Mouse (Mus musculus): ENCODE results near the gene 9430015G10Rik. TPM values are rescaled to one million over a fixed set of nuclear protein-coding genes. Genes with fewer than 3 reads are reported as not detected.

9430015G10Rik gene
- polyA plus RNA-seq, 1 experiment from 2014 or later = 22.3 TPM

Other genes with a start within 250 kb of the 9430015G10Rik start
- 0.28 and 0.32 TPM in 2 replicates for gene Tas1r3, start 246.6 kb upstream of the 9430015G10Rik start, polyA plus RNA-seq (2015; fragmentation: Nextera tagmentation; extraction: Ambion mirVana)
- 23.6 and 24.9 TPM in 2 replicates for gene Cptp, start 240.5 kb upstream of the 9430015G10Rik start, polyA plus RNA-seq (2015; fragmentation: Nextera tagmentation; extraction: Ambion mirVana)
- 60.0 and 67.1 TPM in 2 replicates for gene Ints11, start 240.4 kb upstream of the 9430015G10Rik start, polyA plus RNA-seq (2015; fragmentation: Nextera tagmentation; extraction: Ambion mirVana)
- gene Pusl1, start 218.2 kb upstream of the 9430015G10Rik start, polyA plus RNA-seq (2015; fragmentation: Nextera tagmentation; extraction: Ambion mirVana) = 49.4 and 58.6 TPM in 2 replicates
- 9.8 and 10.8 TPM in 2 replicates for gene Acap3, start 218.2 kb upstream of the 9430015G10Rik start, polyA plus RNA-seq (2015; fragmentation: Nextera tagmentation; extraction: Ambion mirVana)
- gene Ube2j2, start 166.2 kb upstream of the 9430015G10Rik start, polyA plus RNA-seq (2015; fragmentation: Nextera tagmentation; extraction: Ambion mirVana) = 89.5 and 93.4 TPM in 2 replicates
- gene C1qtnf12, start 147.7 kb upstream of the 9430015G10Rik start, polyA plus RNA-seq (2015; fragmentation: Nextera tagmentation; extraction: Ambion mirVana) = 59.9 and 75.4 TPM in 2 replicates
- gene B3galt6, start 117.3 kb upstream of the 9430015G10Rik start, polyA plus RNA-seq (2015; fragmentation: Nextera tagmentation; extraction: Ambion mirVana) = 11.7 and 12.0 TPM in 2 replicates
- gene Sdf4, start 117.1 kb upstream of the 9430015G10Rik start, polyA plus RNA-seq (2015; fragmentation: Nextera tagmentation; extraction: Ambion mirVana) = 165 and 171 TPM in 2 replicates
- 0.55 and 0.86 TPM in 2 replicates for gene Tnfrsf4, start 96.1 kb upstream of the 9430015G10Rik start, polyA plus RNA-seq (2015; fragmentation: Nextera tagmentation; extraction: Ambion mirVana)
- 1.0 and 1.4 TPM in 2 replicates for gene Tnfrsf18, start 83.8 kb upstream of the 9430015G10Rik start, polyA plus RNA-seq (2015; fragmentation: Nextera tagmentation; extraction: Ambion mirVana)
- gene Ttll10, start 50.6 kb upstream of the 9430015G10Rik start, polyA plus RNA-seq (2015; fragmentation: Nextera tagmentation; extraction: Ambion mirVana) = 4.2 and 4.7 TPM in 2 replicates
- gene Rnf223, start 20.5 kb downstream of the 9430015G10Rik start, polyA plus RNA-seq (2015; fragmentation: Nextera tagmentation; extraction: Ambion mirVana) = 0.09 and 0.10 TPM in 2 replicates
- 35.9 and 38.0 TPM in 2 replicates for gene Agrn, start 87.5 kb downstream of the 9430015G10Rik start, polyA plus RNA-seq (2015; fragmentation: Nextera tagmentation; extraction: Ambion mirVana)
- gene Isg15, start 90.8 kb downstream of the 9430015G10Rik start, polyA plus RNA-seq (2015; fragmentation: Nextera tagmentation; extraction: Ambion mirVana) = 1.8 and 2.9 TPM in 2 replicates
- gene AW011738, start 93.3 kb downstream of the 9430015G10Rik start, polyA plus RNA-seq (2015; fragmentation: Nextera tagmentation; extraction: Ambion mirVana) = 2.1 and 2.3 TPM in 2 replicates
- gene Perm1, start 105.9 kb downstream of the 9430015G10Rik start, polyA plus RNA-seq (2015; fragmentation: Nextera tagmentation; extraction: Ambion mirVana) = 0.20 and 0.35 TPM in 2 replicates
- 11.7 and 13.8 TPM in 2 replicates for gene Plekhn1, start 124.9 kb downstream of the 9430015G10Rik start, polyA plus RNA-seq (2015; fragmentation: Nextera tagmentation; extraction: Ambion mirVana)
- 63.9 and 69.1 TPM in 2 replicates for gene Noc2l, start 126.0 kb downstream of the 9430015G10Rik start, polyA plus RNA-seq (2015; fragmentation: Nextera tagmentation; extraction: Ambion mirVana)
- 0.53 and 1.2 TPM in 2 replicates for gene Samd11, start 145.7 kb downstream of the 9430015G10Rik start, polyA plus RNA-seq (2015; fragmentation: Nextera tagmentation; extraction: Ambion mirVana)
- not detected in 2 replicates for gene Vmn2r-ps159, start 221.1 kb downstream of the 9430015G10Rik start, polyA plus RNA-seq (2015; fragmentation: Nextera tagmentation; extraction: Ambion mirVana)